Mouse (Mus musculus): Measurements from ENCODE around the gene Disp1.

Disp1 gene

GRCm38 (mm10) chr1:183082436-183082835 lies 138.9 kb downstream of the Disp1 start:
- DNase-seq = peak; percentile 91

- DNase-seq = no peak
These were observed 140.2 kb downstream of the Disp1 start for GRCm38 (mm10) chr1:183081126-183081525.

- DNase-seq = peak; percentile 87
These were observed 146.1 kb downstream of the Disp1 start for GRCm38 (mm10) chr1:183075121-183075822.

- peak; percentile 99 for DNase-seq
These were observed 148.9 kb downstream of the Disp1 start for GRCm38 (mm10) chr1:183072263-183073050.

- DNase-seq = no peak
These were observed 151.2 kb downstream of the Disp1 start for GRCm38 (mm10) chr1:183069954-183070649.

GRCm38 (mm10) chr1:183067807-183068206 lies 153.5 kb downstream of the Disp1 start:
- DNase-seq = peak; percentile 93

GRCm38 (mm10) chr1:183066981-183067380 lies 154.3 kb downstream of the Disp1 start:
- peak; percentile 74 for DNase-seq

- peak; percentile 75 for DNase-seq
These were observed 160.7 kb downstream of the Disp1 start for GRCm38 (mm10) chr1:183060611-183061010.

GRCm38 (mm10) chr1:183056289-183056655 lies 165.1 kb downstream of the Disp1 start:
- DNase-seq = peak; percentile 95

GRCm38 (mm10) chr1:183055608-183056288 lies 165.6 kb downstream of the Disp1 start:
- peak; percentile 96 for DNase-seq

- peak; percentile 97 for DNase-seq
These were observed 168.7 kb downstream of the Disp1 start for GRCm38 (mm10) chr1:183052663-183053062.

- DNase-seq = peak; percentile 97
These were observed 172.0 kb downstream of the Disp1 start for GRCm38 (mm10) chr1:183049295-183049694.

GRCm38 (mm10) chr1:183047913-183048523 lies 173.3 kb downstream of the Disp1 start:
- DNase-seq = peak; percentile 84

- DNase-seq = peak; percentile 82
These were observed 174.0 kb downstream of the Disp1 start for GRCm38 (mm10) chr1:183047191-183047912.

GRCm38 (mm10) chr1:183046081-183046480 lies 175.2 kb downstream of the Disp1 start:
- DNase-seq = peak; percentile 85

- peak; percentile 97 for DNase-seq
These were observed 178.0 kb downstream of the Disp1 start for GRCm38 (mm10) chr1:183043161-183043812.

GRCm38 (mm10) chr1:183041703-183042102 lies 179.6 kb downstream of the Disp1 start:
- peak; percentile 98 for DNase-seq

- DNase-seq = peak; percentile 97
These were observed 180.4 kb downstream of the Disp1 start for GRCm38 (mm10) chr1:183040847-183041382.

- DNase-seq = peak; percentile 89
These were observed 181.2 kb downstream of the Disp1 start for GRCm38 (mm10) chr1:183039881-183040708.

GRCm38 (mm10) chr1:183039404-183039803 lies 181.9 kb downstream of the Disp1 start:
- DNase-seq = peak; percentile 79
